Mouse (Mus musculus): ENCODE results near the gene Rbfox2. TPM values are rescaled to one million over a fixed set of nuclear protein-coding genes. Genes with fewer than 3 reads are reported as not detected.

Rbfox2 gene
- polyA plus RNA-seq, 1 experiment: 253 TPM

- peak overlapping the region; percentile 42; the same call in 1 of the 2 replicates for H3K27ac ChIP-seq (ENCODE audit: insufficient read depth, low read length)
- no peak for TF ChIP-seq POLR2A (IDR thresholded peaks at IDR 0.05; ENCODE audit: low read depth, low read length)
- peaks cover 4% of the 10 kb centered on the region; the same call in 1 of the 2 replicates for H3K4me1 ChIP-seq (ENCODE audit: control insufficient read depth, insufficient read depth, low read length)
- H3K4me3 ChIP-seq (ENCODE audit: insufficient read depth, low read length): no peak overlapping the region
Observed at GRCm38 (mm10) chr15:77058566-77058965, 248.2 kb downstream of the Rbfox2 start.

- Histone ChIP-seq H3K4me3 (ENCODE audit: insufficient read depth, low read length) (no peak overlapping the region), H3K4me1 (ENCODE audit: control insufficient read depth, insufficient read depth, low read length) (peaks cover 4% of the 10 kb centered on the region; the same call in 1 of the 2 replicates), H3K27ac (ENCODE audit: insufficient read depth, low read length) (no peak overlapping the region)
- TF ChIP-seq CTCF (IDR thresholded peaks at IDR 0.05; ENCODE audit: borderline replicate concordance, insufficient read depth, low read length) (no peak), POLR2A (IDR thresholded peaks at IDR 0.05; ENCODE audit: low read depth, low read length) (no peak)
Observed at GRCm38 (mm10) chr15:77056791-77057051, 250.1 kb downstream of the Rbfox2 start.

GRCm38 (mm10) chr15:77056001-77056790, 250.6 kb downstream of the Rbfox2 start:
- H3K4me1 ChIP-seq (ENCODE audit: control insufficient read depth, insufficient read depth, low read length): peaks cover 4% of the 10 kb centered on the region; the same call in 1 of the 2 replicates
- no peak for TF ChIP-seq CTCF (IDR thresholded peaks at IDR 0.05; ENCODE audit: borderline replicate concordance, insufficient read depth, low read length)
- TF ChIP-seq POLR2A (IDR thresholded peaks at IDR 0.05; ENCODE audit: low read depth, low read length): no peak
- H3K27ac ChIP-seq (ENCODE audit: insufficient read depth, low read length): no peak overlapping the region
- no peak overlapping the region for H3K4me3 ChIP-seq (ENCODE audit: insufficient read depth, low read length)

- Histone ChIP-seq H3K27ac (ENCODE audit: insufficient read depth, low read length) (no peak overlapping the region), H3K4me1 (ENCODE audit: control insufficient read depth, insufficient read depth, low read length) (peaks cover 4% of the 10 kb centered on the region; the same call in 1 of the 2 replicates), H3K4me3 (ENCODE audit: insufficient read depth, low read length) (no peak overlapping the region)
- no peak for TF ChIP-seq POLR2A (IDR thresholded peaks at IDR 0.05; ENCODE audit: low read depth, low read length)
- no peak for TF ChIP-seq CTCF (IDR thresholded peaks at IDR 0.05; ENCODE audit: borderline replicate concordance, insufficient read depth, low read length)
Observed at GRCm38 (mm10) chr15:77054611-77055175, 252.1 kb downstream of the Rbfox2 start.

GRCm38 (mm10) chr15:77053021-77053420, 253.8 kb downstream of the Rbfox2 start:
- H3K27ac ChIP-seq (ENCODE audit: insufficient read depth, low read length): no peak overlapping the region
- TF ChIP-seq POLR2A (IDR thresholded peaks at IDR 0.05; ENCODE audit: low read depth, low read length) (no peak), CTCF (IDR thresholded peaks at IDR 0.05; ENCODE audit: borderline replicate concordance, insufficient read depth, low read length) (no peak)
- H3K4me1 ChIP-seq (ENCODE audit: control insufficient read depth, insufficient read depth, low read length): peaks cover 4% of the 10 kb centered on the region; the same call in 1 of the 2 replicates

GRCm38 (mm10) chr15:77052176-77052575, 254.6 kb downstream of the Rbfox2 start:
- no peak overlapping the region for H3K4me3 ChIP-seq (ENCODE audit: insufficient read depth, low read length)
- peaks cover 4% of the 10 kb centered on the region; the same call in 1 of the 2 replicates for H3K4me1 ChIP-seq (ENCODE audit: control insufficient read depth, insufficient read depth, low read length)
- no peak overlapping the region for H3K27ac ChIP-seq (ENCODE audit: insufficient read depth, low read length)
- no peak for TF ChIP-seq POLR2A (IDR thresholded peaks at IDR 0.05; ENCODE audit: low read depth, low read length)
- TF ChIP-seq CTCF (IDR thresholded peaks at IDR 0.05; ENCODE audit: borderline replicate concordance, insufficient read depth, low read length): no peak

More at GRCm38 (mm10) chr15:77053021-77053420, 253.8 kb downstream of the Rbfox2 start:
- H3K4me3 ChIP-seq (ENCODE audit: insufficient read depth, low read length): no peak overlapping the region

- TF ChIP-seq CTCF (IDR thresholded peaks at IDR 0.05; ENCODE audit: borderline replicate concordance, insufficient read depth, low read length): no peak
- TF ChIP-seq POLR2A (IDR thresholded peaks at IDR 0.05; ENCODE audit: low read depth, low read length): no peak
Observed at GRCm38 (mm10) chr15:77050570-77050969, 256.2 kb downstream of the Rbfox2 start, which contains the start of gene Mb. Mb (minus strand) TSS chr15:77050670.

GRCm38 (mm10) chr15:77045609-77046008, 261.2 kb downstream of the Rbfox2 start:
- Histone ChIP-seq H3K4me3 (ENCODE audit: insufficient read depth, low read length) (no peak overlapping the region), H3K4me1 (ENCODE audit: control insufficient read depth, insufficient read depth, low read length) (peaks cover 5% of the 10 kb centered on the region; the same call in 1 of the 2 replicates)

More at GRCm38 (mm10) chr15:77050570-77050969, 256.2 kb downstream of the Rbfox2 start, which contains the start of gene Mb:
- Histone ChIP-seq H3K4me3 (ENCODE audit: insufficient read depth, low read length) (no peak within 1 kb of the TSS), H3K27ac (ENCODE audit: insufficient read depth, low read length) (no peak within 1 kb of the TSS), H3K4me1 (ENCODE audit: control insufficient read depth, insufficient read depth, low read length) (0 out of 2 replicates have a peak, but pooled peaks cover under 1% of the 10 kb centered on the region)

GRCm38 (mm10) chr15:77044597-77045320, 262.0 kb downstream of the Rbfox2 start, which contains the start of gene Apol6:
Apol6 (plus strand) TSS chr15:77044729.
- H3K27ac ChIP-seq (ENCODE audit: insufficient read depth, low read length): peak within 1 kb of the TSS; percentile 54
- TF ChIP-seq CTCF (IDR thresholded peaks at IDR 0.05; ENCODE audit: borderline replicate concordance, insufficient read depth, low read length) (no peak), POLR2A (IDR thresholded peaks at IDR 0.05; ENCODE audit: low read depth, low read length) (no peak)

More at GRCm38 (mm10) chr15:77045609-77046008, 261.2 kb downstream of the Rbfox2 start:
- no peak for TF ChIP-seq POLR2A (IDR thresholded peaks at IDR 0.05; ENCODE audit: low read depth, low read length)
- H3K27ac ChIP-seq (ENCODE audit: insufficient read depth, low read length): peak overlapping the region; percentile 54; the same call in 1 of the 2 replicates

More at GRCm38 (mm10) chr15:77044597-77045320, 262.0 kb downstream of the Rbfox2 start, which contains the start of gene Apol6:
- Histone ChIP-seq H3K4me3 (ENCODE audit: insufficient read depth, low read length) (no peak within 1 kb of the TSS), H3K4me1 (ENCODE audit: control insufficient read depth, insufficient read depth, low read length) (peaks cover 5% of the 10 kb centered on the region; the same call in 1 of the 2 replicates)
